Mouse (Mus musculus): ENCODE results near the gene Gm8251. TPM values are rescaled to one million over a fixed set of nuclear protein-coding genes. Genes with fewer than 3 reads are reported as not detected.

The Gm8251 gene
- polyA plus RNA-seq, 1 experiment from 2014 or later, result 0.05 TPM

GRCm38 (mm10) chr1:44042555-44042915, 19.2 kb downstream of the Gm8251 start:
- peak; percentile 53; the same call in 1 of the 2 replicates for ATAC-seq (ENCODE audit: insufficient read depth, low FRiP score)
- 3% methylated on average over 6 of the region's 6 CpGs for WGBS
- Histone ChIP-seq H3K4me1 (ENCODE audit: control insufficient read depth, insufficient read depth, low read length) (no peaks in the 10 kb centered on the region), H3K9ac (ENCODE audit: low read length) (peak overlapping the region; percentile 72), H3K27ac (ENCODE audit: low read length) (no peak overlapping the region), H3K9me3 (replicated peaks; ENCODE audit: control insufficient read depth, low read length) (no peaks in the 10 kb centered on the region), H3K36me3 (ENCODE audit: control insufficient read depth, insufficient read depth, low read length) (no peaks in the 10 kb centered on the region), H3K4me2 (ENCODE audit: low read depth, low read length) (peak overlapping the region; percentile 76), H3K27me3 (ENCODE audit: control insufficient read depth, insufficient read depth, low read length) (no peaks in the 10 kb centered on the region), H3K4me3 (replicated peaks; ENCODE audit: low read length) (peak overlapping the region; percentile 59)

GRCm38 (mm10) chr1:44041797-44042554, 19.8 kb downstream of the Gm8251 start:
- Histone ChIP-seq H3K27me3 (ENCODE audit: control insufficient read depth, insufficient read depth, low read length) (no peaks in the 10 kb centered on the region), H3K9me3 (replicated peaks; ENCODE audit: control insufficient read depth, low read length) (no peaks in the 10 kb centered on the region), H3K36me3 (ENCODE audit: control insufficient read depth, insufficient read depth, low read length) (no peaks in the 10 kb centered on the region), H3K4me2 (ENCODE audit: low read depth, low read length) (peak overlapping the region; percentile 76), H3K27ac (ENCODE audit: low read length) (no peak overlapping the region), H3K4me1 (ENCODE audit: control insufficient read depth, insufficient read depth, low read length) (no peaks in the 10 kb centered on the region), H3K9ac (ENCODE audit: low read length) (peak overlapping the region; percentile 72), H3K4me3 (replicated peaks; ENCODE audit: low read length) (peak overlapping the region; percentile 59)
- 1% methylated on average over 17 of the region's 17 CpGs for WGBS
- ATAC-seq (ENCODE audit: insufficient read depth, low FRiP score), result peak; percentile 58; the same call in 1 of the 2 replicates

GRCm38 (mm10) chr1:44032948-44033347, 28.8 kb downstream of the Gm8251 start:
- no peaks in the 10 kb centered on the region for H3K27me3 ChIP-seq (ENCODE audit: control insufficient read depth, insufficient read depth, low read length)
- H3K36me3 ChIP-seq (ENCODE audit: control insufficient read depth, insufficient read depth, low read length), result no peaks in the 10 kb centered on the region
- H3K4me1 ChIP-seq (ENCODE audit: control insufficient read depth, insufficient read depth, low read length), result no peaks in the 10 kb centered on the region
- H3K4me2 ChIP-seq (ENCODE audit: low read depth, low read length), result no peak overlapping the region
- no peak overlapping the region for H3K27ac ChIP-seq (ENCODE audit: low read length)
- WGBS, result 79% methylated on average over 5 of the region's 5 CpGs
- ATAC-seq (ENCODE audit: insufficient read depth, low FRiP score), result no peak
- H3K9me3 ChIP-seq (replicated peaks; ENCODE audit: control insufficient read depth, low read length), result no peaks in the 10 kb centered on the region
- H3K4me3 ChIP-seq (replicated peaks; ENCODE audit: low read length), result no peak overlapping the region
- no peak overlapping the region for H3K9ac ChIP-seq (ENCODE audit: low read length)

- ATAC-seq (ENCODE audit: insufficient read depth, low FRiP score), result no peak
- Histone ChIP-seq H3K4me2 (ENCODE audit: low read depth, low read length) (no peak overlapping the region), H3K9ac (ENCODE audit: low read length) (no peak overlapping the region), H3K4me1 (ENCODE audit: control insufficient read depth, insufficient read depth, low read length) (no peaks in the 10 kb centered on the region), H3K4me3 (replicated peaks; ENCODE audit: low read length) (no peak overlapping the region), H3K27me3 (ENCODE audit: control insufficient read depth, insufficient read depth, low read length) (no peaks in the 10 kb centered on the region), H3K36me3 (ENCODE audit: control insufficient read depth, insufficient read depth, low read length) (no peaks in the 10 kb centered on the region), H3K9me3 (replicated peaks; ENCODE audit: control insufficient read depth, low read length) (no peaks in the 10 kb centered on the region), H3K27ac (ENCODE audit: low read length) (no peak overlapping the region)
- 66% methylated on average over 2 of the region's 2 CpGs for WGBS
Observed at GRCm38 (mm10) chr1:44032213-44032612, 29.5 kb downstream of the Gm8251 start.

- H3K4me3 ChIP-seq (replicated peaks; ENCODE audit: low read length), result no peak overlapping the region
- H3K27me3 ChIP-seq (ENCODE audit: control insufficient read depth, insufficient read depth, low read length), result no peaks in the 10 kb centered on the region
- H3K4me1 ChIP-seq (ENCODE audit: control insufficient read depth, insufficient read depth, low read length), result no peaks in the 10 kb centered on the region
- ATAC-seq (ENCODE audit: insufficient read depth, low FRiP score), result no peak
- H3K4me2 ChIP-seq (ENCODE audit: low read depth, low read length), result no peak overlapping the region
- H3K27ac ChIP-seq (ENCODE audit: low read length), result no peak overlapping the region
- H3K9ac ChIP-seq (ENCODE audit: low read length), result no peak overlapping the region
- H3K36me3 ChIP-seq (ENCODE audit: control insufficient read depth, insufficient read depth, low read length), result no peaks in the 10 kb centered on the region
- WGBS, result 79% methylated on average over 1 of the region's 1 CpGs
- H3K9me3 ChIP-seq (replicated peaks; ENCODE audit: control insufficient read depth, low read length), result no peaks in the 10 kb centered on the region
Observed at GRCm38 (mm10) chr1:44027651-44028050, 34.1 kb downstream of the Gm8251 start.

- no peak overlapping the region for H3K27ac ChIP-seq (ENCODE audit: low read length)
- 86% methylated on average over 1 of the region's 1 CpGs for WGBS
- H3K27me3 ChIP-seq (ENCODE audit: control insufficient read depth, insufficient read depth, low read length), result no peaks in the 10 kb centered on the region
Observed at GRCm38 (mm10) chr1:44022656-44023055, 39.1 kb downstream of the Gm8251 start.

GRCm38 (mm10) chr1:44019934-44020333, 41.8 kb downstream of the Gm8251 start, which contains the start of gene Mettl21c:
TSS of gene Mettl21c (minus strand) at chr1:44020034.
- Histone ChIP-seq H3K9ac (ENCODE audit: low read length) (no peak within 1 kb of the TSS), H3K27ac (ENCODE audit: low read length) (no peak within 1 kb of the TSS), H3K9me3 (replicated peaks; ENCODE audit: control insufficient read depth, low read length) (no peaks in the 10 kb centered on the region), H3K36me3 (ENCODE audit: control insufficient read depth, insufficient read depth, low read length) (no peaks in the 10 kb centered on the region), H3K4me3 (replicated peaks; ENCODE audit: low read length) (no peak within 1 kb of the TSS), H3K27me3 (ENCODE audit: control insufficient read depth, insufficient read depth, low read length) (no peaks in the 10 kb centered on the region), H3K4me1 (ENCODE audit: control insufficient read depth, insufficient read depth, low read length) (no peaks in the 10 kb centered on the region), H3K4me2 (ENCODE audit: low read depth, low read length) (no peak within 1 kb of the TSS)
- ATAC-seq (ENCODE audit: insufficient read depth, low FRiP score), result no peak

More at GRCm38 (mm10) chr1:44022656-44023055, 39.1 kb downstream of the Gm8251 start:
- Histone ChIP-seq H3K9me3 (replicated peaks; ENCODE audit: control insufficient read depth, low read length) (no peaks in the 10 kb centered on the region), H3K4me1 (ENCODE audit: control insufficient read depth, insufficient read depth, low read length) (no peaks in the 10 kb centered on the region), H3K36me3 (ENCODE audit: control insufficient read depth, insufficient read depth, low read length) (no peaks in the 10 kb centered on the region), H3K4me3 (replicated peaks; ENCODE audit: low read length) (no peak overlapping the region), H3K9ac (ENCODE audit: low read length) (no peak overlapping the region), H3K4me2 (ENCODE audit: low read depth, low read length) (no peak overlapping the region)
- no peak for ATAC-seq (ENCODE audit: insufficient read depth, low FRiP score)

GRCm38 (mm10) chr1:44015556-44015955, 46.2 kb downstream of the Gm8251 start:
- no peak for ATAC-seq (ENCODE audit: insufficient read depth, low FRiP score)
- Histone ChIP-seq H3K4me3 (replicated peaks; ENCODE audit: low read length) (no peak overlapping the region), H3K9ac (ENCODE audit: low read length) (no peak overlapping the region), H3K4me2 (ENCODE audit: low read depth, low read length) (no peak overlapping the region), H3K4me1 (ENCODE audit: control insufficient read depth, insufficient read depth, low read length) (no peaks in the 10 kb centered on the region), H3K9me3 (replicated peaks; ENCODE audit: control insufficient read depth, low read length) (no peaks in the 10 kb centered on the region), H3K27me3 (ENCODE audit: control insufficient read depth, insufficient read depth, low read length) (no peaks in the 10 kb centered on the region), H3K36me3 (ENCODE audit: control insufficient read depth, insufficient read depth, low read length) (no peaks in the 10 kb centered on the region), H3K27ac (ENCODE audit: low read length) (no peak overlapping the region)
- 85% methylated on average over 2 of the region's 2 CpGs for WGBS
